Mouse (Mus musculus): Measurements from ENCODE around the gene Afmid. TPM values are rescaled to one million over a fixed set of nuclear protein-coding genes. Genes with fewer than 3 reads are reported as not detected.
"Not testable (repeated sequence)": the region's sequence is repeated elsewhere in the genome, so short reads cannot be mapped to it uniquely, and the experiment has no call there.

Gene Afmid
- 10 to 100 TPM in 1 of 2 experiments, 1 to 10 TPM in 1; 7.8 to 11.5 TPM for total RNA-seq (2021)

DNA sequence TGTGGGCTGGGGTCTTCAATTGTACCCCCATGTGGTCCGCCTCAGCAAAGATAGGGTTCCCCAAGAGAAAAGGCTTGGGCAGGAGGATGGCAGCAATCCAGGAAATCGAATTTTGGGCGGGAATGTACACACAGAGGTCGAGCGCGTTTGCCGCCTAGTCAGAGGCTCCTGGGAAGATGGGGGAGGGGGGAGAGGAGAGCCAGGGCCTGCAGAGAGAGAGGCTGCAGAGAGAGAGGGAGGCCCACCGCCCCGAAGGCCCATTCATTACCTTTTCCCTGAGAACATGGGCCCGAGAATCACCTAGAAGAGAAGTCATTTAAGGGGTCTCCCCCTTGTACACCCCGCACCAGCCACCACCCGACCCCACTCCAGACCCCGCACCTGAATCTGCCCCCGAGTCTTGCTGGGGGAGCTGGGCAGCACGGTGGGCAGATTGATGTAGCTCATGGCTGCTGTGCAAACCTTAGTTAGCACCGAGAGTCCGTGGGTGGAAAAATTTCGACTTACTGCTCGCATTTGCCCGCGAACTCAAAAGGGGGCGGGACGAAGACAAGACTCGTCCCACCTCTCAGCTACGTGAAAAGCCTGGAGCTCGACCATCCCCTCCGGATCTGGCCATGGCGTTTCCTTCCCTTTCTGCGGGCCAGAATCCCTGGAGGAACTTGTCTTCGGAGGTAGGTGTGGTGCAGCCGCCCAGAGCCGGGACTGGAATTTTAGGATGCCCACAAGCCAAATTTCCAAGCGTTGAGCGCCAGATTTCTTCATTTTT lies at the start of gene Afmid, which contains the start of gene Tk1:
Gene Afmid, plus strand, starts transcription at position 592 of the 769 bp plus-strand sequence.
Gene Tk1, minus strand, starts transcription at position 760 of the 769 bp plus-strand sequence.
- intact Hi-C loops (cut with DNase I), result loop anchor here (2.0 to 10.0 kb wide), 4 partner anchors 121 to 751 kb away; no protein-coding TSS in a partner anchor
- peak; percentile 75 for DNase-seq

DNA sequence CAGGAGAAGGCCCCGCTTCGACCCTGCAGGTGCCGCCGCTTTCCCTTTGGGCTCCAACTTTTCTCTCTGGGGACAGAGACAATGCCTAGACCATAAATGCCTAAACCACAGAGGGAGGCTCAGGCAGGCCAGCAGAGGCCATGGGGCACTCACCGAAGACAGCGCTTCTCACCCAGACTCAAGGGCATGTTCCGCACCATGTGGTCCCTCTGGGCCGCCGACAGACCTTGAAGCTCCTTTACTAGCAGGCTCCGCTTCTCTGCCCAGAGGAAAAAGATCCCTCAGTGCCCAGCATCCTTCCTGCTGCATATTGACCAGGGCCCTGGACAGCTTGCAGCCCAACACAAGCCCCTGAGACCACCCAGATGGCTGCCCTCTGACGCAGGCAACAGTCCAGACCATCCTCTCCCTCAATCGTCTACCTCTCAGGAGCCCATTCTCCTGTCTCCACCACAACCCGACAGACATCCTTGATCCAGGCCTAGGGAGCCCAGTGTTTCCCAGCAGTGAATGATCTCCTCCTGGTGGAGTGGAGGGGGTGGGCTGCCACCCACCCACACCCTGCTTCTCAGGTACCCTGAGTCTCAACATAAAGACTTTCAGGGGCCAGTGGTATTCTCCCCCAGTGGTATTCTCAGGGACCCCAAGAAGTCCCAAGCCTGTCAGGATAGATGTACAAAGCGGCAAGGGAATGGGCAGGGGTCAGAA lies 49.5 kb upstream of the Afmid start:
- DNase-seq, result no peak
- intact Hi-C loops (cut with DNase I), result no loop called here

DNA sequence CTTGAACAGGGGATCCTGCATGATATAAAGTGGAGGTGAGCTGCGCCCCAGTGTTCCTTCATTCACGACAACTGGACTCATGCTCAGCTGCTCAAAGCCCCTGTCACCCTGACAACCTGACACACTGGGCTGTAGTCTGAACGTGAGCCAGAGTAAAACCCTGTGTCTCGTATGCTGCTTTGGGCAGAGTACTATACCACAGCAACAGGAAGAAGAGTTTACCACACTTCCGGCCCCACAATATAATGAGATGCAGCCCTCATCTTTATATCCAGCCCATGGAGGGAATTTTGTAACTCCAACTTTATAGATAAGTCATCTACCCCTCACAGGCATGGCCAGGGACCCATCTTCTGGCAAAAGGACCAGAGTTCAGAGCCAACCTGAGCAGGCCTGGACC lies 48.6 kb upstream of the Afmid start:
- DNase-seq, result no peak
- intact Hi-C loops (cut with DNase I), result no loop called here

DNA sequence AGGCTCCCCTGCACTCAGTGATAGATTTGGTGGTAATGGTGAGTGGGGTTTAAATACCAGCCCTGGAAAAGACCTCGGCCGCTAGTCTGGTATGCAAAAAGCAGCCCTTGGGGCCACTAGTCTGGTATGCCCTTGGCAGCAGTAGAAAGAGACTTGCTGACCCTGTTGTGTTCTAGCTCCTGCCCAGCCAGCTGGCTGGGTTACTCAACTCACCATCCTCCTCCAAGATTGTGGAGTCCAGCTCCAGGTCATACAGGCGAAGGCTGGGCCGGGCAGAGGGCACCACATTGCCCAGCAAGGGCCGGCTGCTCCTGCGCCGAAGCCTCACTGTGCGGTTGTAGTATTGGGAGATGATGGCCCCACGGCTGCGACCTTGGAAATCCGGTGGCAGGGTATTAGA lies 47.7 kb upstream of the Afmid start:
- intact Hi-C loops (cut with DNase I), result no loop called here
- DNase-seq, result no peak

DNA sequence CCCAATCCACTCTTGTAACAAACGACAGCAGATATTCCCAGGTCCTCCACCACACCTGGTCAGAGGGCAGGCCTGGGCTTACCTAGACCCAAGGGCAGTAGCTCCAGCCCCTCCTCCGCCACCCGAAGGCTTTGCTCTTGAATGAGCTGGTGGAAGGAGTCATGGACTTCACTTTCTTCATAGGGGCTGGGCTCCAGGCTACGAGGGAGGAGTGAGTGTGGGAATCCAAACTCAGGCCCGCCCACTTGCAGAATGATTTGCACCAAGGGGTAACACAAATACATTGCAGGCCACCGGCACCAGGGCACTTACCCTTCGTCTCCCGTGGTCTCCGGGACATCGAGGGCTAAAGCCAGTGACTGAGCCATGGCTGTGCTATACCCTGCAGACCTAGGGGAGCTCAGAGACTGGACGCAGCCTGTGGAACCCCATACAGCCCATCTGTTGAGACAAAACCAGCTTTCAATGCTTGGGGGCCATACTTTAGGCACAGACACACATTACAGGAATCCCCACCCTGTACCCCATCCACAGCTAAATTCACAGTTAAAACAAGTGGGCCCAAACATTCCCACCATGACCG lies 46.8 kb upstream of the Afmid start:
- DNase-seq, result no peak
- intact Hi-C loops (cut with DNase I), result no loop called here

DNA sequence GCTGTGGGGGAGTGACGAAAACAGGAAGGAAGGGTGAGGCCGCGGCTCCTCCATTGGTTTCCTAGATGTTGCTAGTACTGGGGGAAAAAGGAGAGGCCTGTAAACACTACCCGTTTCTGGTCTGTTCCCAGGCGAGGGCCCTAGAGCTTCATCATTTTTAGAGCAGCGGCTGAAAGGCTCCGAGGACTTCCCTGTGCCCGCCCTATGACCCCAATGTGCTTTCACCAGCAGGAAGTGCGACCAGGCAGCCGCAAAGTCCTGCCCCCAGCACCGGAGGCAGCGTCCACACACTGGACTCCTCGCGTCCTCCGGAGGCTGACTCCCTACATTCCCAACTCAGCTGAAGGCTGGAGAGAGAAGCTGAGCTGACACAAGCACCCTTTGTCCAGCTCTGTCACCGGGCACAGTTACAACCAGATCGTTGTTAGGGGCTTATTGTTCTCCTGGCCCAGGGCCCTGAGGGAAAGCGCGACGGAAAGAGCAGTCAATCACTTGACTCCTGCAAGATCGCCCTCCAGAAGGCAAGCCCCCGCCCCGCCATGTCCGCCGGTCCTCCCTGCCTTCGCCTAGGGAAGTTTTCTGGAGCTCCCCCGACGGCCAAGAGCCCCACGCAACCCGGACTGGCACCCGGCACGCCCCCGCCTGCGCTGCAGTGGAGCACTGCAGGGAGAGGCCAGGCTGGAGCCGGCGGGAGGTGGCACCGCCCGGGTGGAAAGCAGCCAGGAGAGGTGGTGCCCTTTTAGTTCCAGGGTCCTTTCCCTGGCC lies 46.1 kb upstream of the Afmid start:
- intact Hi-C loops (cut with DNase I), result no loop called here
- DNase-seq, result peak; percentile 55

DNA sequence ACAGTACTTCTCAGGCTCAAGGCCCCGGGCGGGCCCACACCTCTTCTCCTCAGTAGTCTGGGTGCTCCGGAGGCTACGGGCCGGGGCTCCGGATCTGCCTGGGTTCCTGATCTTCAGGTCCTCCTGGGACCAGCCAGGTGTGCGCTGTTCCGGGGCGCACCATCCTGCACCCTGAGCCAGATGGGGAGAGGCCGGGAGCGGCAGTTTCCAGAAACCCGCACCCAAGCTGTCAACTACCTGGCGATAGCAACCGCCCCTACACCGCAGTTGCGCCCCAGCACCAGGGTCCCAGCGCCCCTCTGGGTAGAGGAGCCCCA lies 45.6 kb upstream of the Afmid start:
- intact Hi-C loops (cut with DNase I), result no loop called here
- no peak for DNase-seq

DNA sequence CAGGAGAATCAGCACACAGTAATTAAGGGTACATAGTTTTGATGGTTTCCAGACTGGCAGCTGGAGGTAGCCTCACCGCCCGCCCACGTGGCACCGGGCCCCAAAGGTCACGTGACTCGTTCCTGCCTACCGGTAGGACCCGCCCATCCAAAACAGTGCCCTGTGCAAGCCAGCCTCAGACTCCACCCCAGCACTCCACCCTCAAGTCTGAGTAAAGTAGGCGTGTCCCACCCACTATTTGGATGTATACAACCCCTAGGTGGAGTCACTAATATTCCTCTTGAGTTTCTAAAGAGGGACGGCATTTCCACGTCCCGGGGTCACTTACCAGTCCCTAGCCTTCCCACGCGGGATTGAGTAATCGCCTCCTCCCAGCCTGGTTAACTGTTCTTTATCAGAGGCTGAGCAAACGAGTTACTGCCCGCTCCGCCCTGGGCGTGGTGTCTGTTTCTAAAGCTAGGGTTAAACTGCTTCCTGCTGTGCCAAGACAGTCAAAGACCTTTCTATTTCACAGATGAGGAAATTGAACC lies 45.1 kb upstream of the Afmid start:
- intact Hi-C loops (cut with DNase I), result no loop called here
- DNase-seq, result peak; percentile 58

DNA sequence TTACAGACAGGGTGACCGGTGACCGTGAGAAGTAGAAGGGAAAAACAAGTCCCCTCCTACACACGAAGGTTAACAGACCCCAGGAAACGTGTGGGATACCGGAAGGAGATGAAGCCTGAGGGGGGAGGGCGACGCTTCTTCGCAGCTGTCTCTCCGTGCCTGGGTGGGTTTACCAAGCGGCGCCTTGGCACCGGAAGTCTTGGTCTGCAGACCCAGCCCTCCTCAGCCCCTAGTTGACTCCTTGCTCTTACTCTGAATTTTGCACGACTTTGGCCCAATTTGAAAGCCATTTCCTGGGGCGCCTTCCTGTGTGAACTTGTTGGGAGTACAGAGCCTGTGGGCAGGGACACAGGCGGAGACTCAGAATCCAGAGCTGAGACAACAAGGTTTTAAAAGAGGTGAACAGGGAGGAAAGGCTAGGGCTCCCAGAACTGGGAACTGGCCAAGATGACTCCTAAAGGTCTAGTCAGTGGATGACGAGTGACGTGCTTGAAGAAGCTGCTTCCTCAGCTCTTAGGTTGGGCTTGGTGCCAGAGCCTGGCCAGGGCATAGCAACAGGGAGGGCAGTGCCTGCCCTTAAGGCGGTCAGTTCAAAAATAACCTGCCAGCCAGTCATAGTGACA lies 44.4 kb upstream of the Afmid start:
- peak; percentile 51 for DNase-seq
- intact Hi-C loops (cut with DNase I), result no loop called here

DNA sequence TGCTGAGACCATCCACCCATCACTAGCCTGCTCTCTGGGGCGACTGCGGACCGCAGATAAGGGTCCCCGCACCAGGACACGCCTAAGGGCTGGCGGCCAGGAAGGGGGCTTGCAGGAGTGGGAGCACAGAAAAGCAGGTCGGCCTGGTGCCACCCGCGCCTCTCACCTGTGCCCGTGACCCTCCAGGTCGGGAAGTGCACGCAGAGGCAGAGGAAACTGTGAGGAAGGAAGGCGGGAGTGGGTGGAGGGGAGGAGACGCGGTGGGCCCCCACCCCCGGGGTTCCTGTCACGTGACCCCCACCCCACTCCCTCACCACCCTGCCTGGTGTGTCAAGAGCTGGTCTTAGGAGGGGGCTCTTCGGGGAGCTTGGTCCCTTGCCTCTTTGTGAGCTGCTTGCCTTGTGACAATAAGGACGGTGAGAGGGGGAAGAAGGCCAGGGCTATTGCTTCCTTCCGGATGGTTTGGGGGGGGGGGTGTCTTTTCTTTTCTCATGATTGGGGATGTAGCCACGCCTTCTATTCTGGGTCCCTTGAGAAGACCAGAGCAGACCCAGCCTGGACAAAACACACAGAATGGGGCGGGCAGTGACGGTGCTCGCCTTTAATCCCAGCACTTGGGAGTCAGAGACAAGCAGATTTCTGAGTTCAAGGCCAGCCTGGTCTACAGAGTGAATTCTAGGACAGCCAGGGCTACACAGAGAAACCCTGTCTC lies 43.6 kb upstream of the Afmid start, which contains the start of the genes Tmc8 and Tmc6:
Gene Tmc8, plus strand, starts transcription at position 84 of the 712 bp plus-strand sequence.
Gene Tmc6, minus strand, starts transcription at position 206 of the 712 bp plus-strand sequence.
- intact Hi-C loops (cut with DNase I), result no loop called here
- no peak for DNase-seq

DNA sequence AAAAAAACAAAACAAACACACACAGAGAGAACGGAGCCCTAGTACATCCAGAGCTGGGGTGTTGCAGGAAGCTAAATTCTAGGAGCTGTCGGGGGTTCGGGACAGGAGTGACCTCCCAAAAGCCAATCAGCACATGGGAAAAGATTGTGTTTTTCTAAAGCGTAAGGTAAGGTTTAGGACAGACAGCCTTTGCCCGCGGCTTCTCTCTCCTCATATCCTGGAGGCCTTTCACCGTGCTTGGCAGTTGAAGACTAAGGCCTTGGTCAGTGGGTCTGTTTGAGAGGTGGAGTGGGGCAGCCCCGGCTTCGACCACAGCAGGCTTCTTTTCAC lies 43.1 kb upstream of the Afmid start:
- intact Hi-C loops (cut with DNase I), result no loop called here
- no peak for DNase-seq

DNA sequence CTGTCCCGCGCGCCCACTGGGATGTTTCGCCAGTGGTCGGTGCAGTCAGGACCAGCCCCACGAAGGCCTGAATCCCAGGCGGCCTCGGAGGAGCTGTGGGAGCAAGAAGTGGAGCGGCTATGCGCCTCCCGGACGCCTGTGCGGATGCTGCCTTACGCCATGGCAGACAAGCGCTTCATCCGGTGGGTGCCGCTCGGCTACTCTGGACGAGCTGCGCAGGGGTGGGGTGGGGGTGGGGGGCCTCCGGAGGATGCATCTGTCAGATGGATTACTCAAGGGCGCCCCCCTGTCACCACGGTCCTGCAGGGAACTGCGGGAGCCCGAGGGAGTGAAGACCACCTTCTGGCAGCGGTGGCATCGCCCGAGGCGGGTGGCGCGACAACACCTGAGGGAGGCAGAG lies 42.6 kb upstream of the Afmid start:
- intact Hi-C loops (cut with DNase I), result no loop called here
- DNase-seq, result peak; percentile 77

DNA sequence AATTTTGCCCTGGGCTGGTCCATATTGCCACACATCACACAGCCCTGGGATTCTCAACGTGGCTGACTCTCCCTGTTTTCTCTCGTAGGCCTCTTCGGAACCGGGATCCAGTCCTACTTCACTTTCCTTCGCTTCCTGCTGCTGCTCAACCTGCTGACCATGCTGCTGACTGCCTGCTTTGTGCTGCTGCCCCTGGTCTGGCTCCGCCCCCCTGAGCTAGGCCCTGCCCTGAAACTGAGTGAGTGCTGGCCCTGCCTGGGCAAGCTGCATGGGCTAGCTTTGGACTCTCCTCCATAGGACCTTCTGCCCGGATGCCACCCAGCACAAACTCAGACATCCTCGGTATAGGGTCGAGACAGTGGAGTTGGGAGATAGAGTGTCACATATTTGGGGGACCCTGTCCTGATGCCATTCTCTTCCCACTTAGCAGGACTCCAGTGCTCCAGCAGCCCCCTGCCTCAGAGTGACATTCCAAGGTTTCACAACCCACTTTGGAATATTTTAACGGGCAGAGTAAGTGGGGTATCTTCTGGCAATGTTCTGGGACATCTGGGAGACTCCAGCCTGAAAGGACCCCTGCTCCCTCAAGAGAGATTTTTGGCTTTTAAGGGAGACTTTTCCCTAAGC lies 41.9 kb upstream of the Afmid start:
- no peak for DNase-seq
- intact Hi-C loops (cut with DNase I), result no loop called here

DNA sequence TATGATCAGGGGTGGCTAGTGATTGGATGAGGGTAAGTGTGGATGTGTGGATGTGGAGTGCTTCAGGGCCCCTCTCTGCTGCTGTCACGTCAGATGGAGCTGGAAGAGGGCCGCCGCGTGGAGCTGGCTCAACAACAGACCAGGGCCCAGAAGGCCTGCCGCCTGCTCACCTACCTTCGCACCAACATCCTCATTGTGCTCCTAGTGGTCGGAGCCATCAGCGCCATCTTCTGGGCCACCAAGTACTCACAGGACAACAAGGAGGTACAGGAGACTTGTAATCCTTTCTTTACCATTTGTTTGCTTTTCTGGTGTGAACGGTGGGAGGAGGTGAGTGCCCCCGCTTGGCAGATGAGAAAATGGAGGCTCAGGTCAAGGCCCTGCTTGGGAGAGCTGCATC lies 39.4 kb upstream of the Afmid start:
- intact Hi-C loops (cut with DNase I), result no loop called here
- peak; percentile 76 for DNase-seq

DNA sequence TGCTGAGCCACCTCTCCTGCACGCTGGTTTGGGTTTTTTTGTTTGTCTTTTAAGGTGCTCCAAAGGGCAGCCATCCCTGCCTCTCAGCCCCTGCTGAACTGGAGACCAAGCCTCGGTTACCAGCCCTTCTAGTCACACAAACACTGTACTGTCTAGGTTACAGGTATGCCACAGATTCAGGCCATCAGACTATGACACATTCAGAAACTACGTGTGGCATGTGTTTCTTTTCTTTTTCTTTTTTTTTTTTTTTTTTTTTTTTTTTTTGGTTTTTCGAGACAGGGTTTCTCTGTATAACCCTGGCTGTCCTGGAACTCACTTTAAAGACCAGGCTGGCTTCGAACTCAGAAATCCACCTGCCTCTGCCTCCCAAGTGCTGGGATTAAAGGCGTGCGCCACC lies 37.2 kb upstream of the Afmid start:
- intact Hi-C loops (cut with DNase I); DNase-seq: not testable (repeated sequence)

DNA sequence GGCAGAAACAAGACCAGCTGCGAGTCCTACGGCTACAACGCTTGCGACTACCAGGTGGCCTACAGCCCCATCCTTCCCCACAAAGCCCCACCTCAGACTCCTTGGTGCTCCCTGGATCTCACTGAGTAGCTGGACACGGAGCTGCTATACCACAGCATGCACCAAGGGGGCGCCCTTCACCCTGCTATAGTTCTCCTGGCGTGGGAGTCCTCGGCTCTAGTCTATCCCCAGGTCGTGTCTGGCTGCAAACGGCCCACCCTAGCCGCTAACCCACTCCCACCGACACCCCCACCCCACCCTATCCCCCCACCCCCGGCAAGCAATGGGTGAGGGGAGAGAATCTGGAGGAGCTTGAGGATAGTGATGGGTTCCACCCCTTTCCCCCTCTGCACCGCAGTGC lies 35.4 kb upstream of the Afmid start:
- intact Hi-C loops (cut with DNase I), result no loop called here
- peak; percentile 58 for DNase-seq

DNA sequence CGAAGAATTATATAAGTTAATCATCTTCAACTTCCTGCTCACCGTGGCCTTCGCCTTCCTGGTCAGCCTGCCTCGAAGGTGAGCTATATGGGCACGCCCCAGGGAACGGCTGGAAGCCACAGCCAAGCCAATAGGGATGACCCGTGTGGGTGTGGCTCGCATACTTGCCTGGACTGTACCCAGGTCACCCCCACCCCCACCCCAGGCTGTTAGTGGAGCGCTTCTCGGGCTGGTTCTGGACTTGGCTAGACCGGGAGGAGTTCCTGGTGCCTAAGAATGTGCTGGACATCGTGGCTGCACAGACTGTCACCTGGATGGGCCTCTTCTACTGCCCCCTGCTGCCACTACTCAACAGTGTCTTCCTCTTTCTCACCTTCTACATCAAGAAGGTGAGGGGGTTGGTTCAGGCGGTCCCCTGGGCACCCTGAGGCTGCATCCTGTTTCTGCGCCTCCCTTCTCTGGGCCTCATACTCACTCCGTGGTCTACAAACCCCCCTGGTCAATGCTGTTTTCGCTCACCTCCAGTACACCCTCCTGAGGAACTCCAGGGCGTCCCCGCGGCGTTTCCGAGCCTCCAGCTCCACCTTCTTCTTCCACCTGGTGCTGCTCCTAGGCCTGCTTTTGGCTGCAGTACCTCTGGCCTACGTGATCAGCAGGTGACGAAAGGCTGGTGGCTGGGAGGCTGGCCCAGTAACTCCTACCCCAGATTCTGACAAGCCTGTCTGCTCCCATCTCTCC lies 34.9 kb upstream of the Afmid start:
- intact Hi-C loops (cut with DNase I), result no loop called here
- DNase-seq, result no peak

DNA sequence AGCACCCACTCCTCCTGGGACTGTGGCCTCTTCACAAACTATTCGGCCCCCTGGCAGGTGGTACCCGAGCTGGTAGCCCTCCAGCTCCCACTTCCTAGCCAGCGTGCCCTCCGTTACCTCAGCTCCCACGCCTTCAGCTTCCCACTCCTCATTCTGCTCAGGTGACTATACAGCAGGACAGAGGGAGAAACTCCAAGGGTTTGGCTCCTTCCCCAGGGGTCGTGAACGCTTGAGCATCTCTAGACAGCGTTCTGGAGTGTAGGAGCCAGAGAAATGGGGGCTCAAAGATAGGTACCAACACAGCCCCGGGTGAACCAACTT lies 34.3 kb upstream of the Afmid start:
- no peak for DNase-seq
- intact Hi-C loops (cut with DNase I), result no loop called here

Data from left cerebral cortex, postnatal 4 days (tissue).